Mouse (Mus musculus) kidney, adult 18-20 months (tissue): ENCODE data around the gene Gm6812.
"Not testable (repeated sequence)": the region's sequence is repeated elsewhere in the genome, so short reads cannot be mapped to it uniquely, and the experiment has no call there.

ENCODE experiments used
- DNase-seq: peaks from one replicate; pipeline ENCODE4 v3.0.0; 2021

Gm6812 gene

DNA sequence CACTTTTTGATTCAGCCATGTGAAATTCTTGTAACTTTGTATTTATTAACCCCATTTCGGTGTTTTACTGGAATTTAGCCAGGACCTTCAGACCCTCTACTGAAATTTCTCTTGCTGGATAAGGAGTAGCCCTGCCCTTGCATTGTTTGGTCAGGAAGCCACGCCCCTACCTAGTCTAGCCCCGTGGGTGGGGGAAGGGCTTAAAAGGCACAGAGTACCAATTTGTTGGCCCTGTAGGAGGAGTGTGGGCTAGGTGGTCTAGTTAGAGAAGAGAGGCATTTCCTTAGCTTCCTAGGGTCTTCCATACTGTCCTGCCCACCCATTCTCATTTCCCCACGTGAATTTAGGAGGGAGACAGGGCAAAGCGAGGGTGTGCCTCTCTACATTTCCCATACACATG is at the start of gene Gm6812:
TSS of gene Gm6812 (minus strand) at position 101 of the 400 bp plus-strand sequence.
- not testable (repeated sequence) for DNase-seq

DNA sequence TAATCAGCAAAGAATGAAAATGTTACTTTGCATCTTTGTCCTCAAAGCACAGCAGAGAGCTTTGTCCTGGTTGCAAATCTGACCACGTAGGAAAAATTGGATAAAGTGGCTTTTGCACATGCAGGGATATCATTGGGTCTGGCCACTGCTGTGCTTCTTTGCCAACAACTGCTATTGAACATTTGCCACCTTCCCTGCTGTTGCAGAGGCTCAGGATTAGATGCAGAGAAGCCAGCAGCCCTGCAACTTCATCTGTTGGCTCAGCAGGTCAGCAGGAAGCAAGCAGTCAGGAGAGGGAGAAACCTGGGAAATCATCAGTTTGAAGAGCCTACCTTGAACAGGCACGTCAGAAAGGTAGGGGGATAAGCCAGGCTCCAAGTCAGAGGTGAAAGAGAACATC is 27.7 kb downstream of the Gm6812 start:
- DNase-seq: no peak
